Mouse (Mus musculus): ENCODE measurements around the gene Megf11. TPM values are rescaled to one million over a fixed set of nuclear protein-coding genes. Genes with fewer than 3 reads are reported as not detected.

Gene Megf11
- polyA plus RNA-seq, 1 experiment from 2014 or later, result 0.92 TPM

- Histone ChIP-seq H3K27me3 (ENCODE audit: control insufficient read depth, insufficient read depth, low read length) (no peaks in the 10 kb centered on the region), H3K9me3 (ENCODE audit: control insufficient read depth, low read length) (no peaks in the 10 kb centered on the region), H3K4me1 (ENCODE audit: control insufficient read depth in 2 of 2, insufficient read depth in 2 of 2, low read length in 2 of 2) (no peaks in the 10 kb centered on the region), H3K36me3 (ENCODE audit: control insufficient read depth, insufficient read depth, low read length) (no peaks in the 10 kb centered on the region), H3K4me3 (ENCODE audit: control insufficient read depth in 1 of 2, insufficient read depth in 1 of 2, low read depth in 1 of 2, low read length in 2 of 2) (no peak overlapping the region), H3K4me2 (ENCODE audit: low read length) (no peak overlapping the region), H3K9ac (ENCODE audit: low read length) (no peak overlapping the region), H3K27ac (replicated peaks in 1 of 2; ENCODE audit: control insufficient read depth in 1 of 2, insufficient read depth in 1 of 2, low read depth in 2 of 2, low read length in 2 of 2) (no peak overlapping the region)
- no peak for ATAC-seq (ENCODE audit: insufficient number of reproducible peaks, insufficient read depth, low FRiP score, low read depth)
- 83% methylated on average over 4 of the region's 4 CpGs for whole genome bisulfite sequencing
Observed at GRCm38 (mm10) chr9:64623361-64623760, 237.9 kb downstream of the Megf11 start.

GRCm38 (mm10) chr9:64624536-64624935 is 239.1 kb downstream of the Megf11 start:
- no peak overlapping the region for H3K9ac ChIP-seq (ENCODE audit: low read length)
- ATAC-seq (ENCODE audit: insufficient number of reproducible peaks, insufficient read depth, low FRiP score, low read depth), result no peak
- no peaks in the 10 kb centered on the region for H3K9me3 ChIP-seq (ENCODE audit: control insufficient read depth, low read length)
- no peak overlapping the region for H3K27ac ChIP-seq (replicated peaks in 1 of 2; ENCODE audit: control insufficient read depth in 1 of 2, insufficient read depth in 1 of 2, low read depth in 2 of 2, low read length in 2 of 2)
- no peaks in the 10 kb centered on the region for H3K4me1 ChIP-seq (ENCODE audit: control insufficient read depth in 2 of 2, insufficient read depth in 2 of 2, low read length in 2 of 2)
- no peak overlapping the region for H3K4me3 ChIP-seq (ENCODE audit: control insufficient read depth in 1 of 2, insufficient read depth in 1 of 2, low read depth in 1 of 2, low read length in 2 of 2)
- no peak overlapping the region for H3K4me2 ChIP-seq (ENCODE audit: low read length)
- WGBS, result 65% methylated on average over 8 of the region's 8 CpGs
- H3K27me3 ChIP-seq (ENCODE audit: control insufficient read depth, insufficient read depth, low read length), result no peaks in the 10 kb centered on the region
- H3K36me3 ChIP-seq (ENCODE audit: control insufficient read depth, insufficient read depth, low read length), result no peaks in the 10 kb centered on the region

GRCm38 (mm10) chr9:64629802-64630201 is 244.4 kb downstream of the Megf11 start:
- whole genome bisulfite sequencing, result 17% methylated on average over 1 of the region's 1 CpGs
- Histone ChIP-seq H3K4me1 (ENCODE audit: control insufficient read depth in 2 of 2, insufficient read depth in 2 of 2, low read length in 2 of 2) (no peaks in the 10 kb centered on the region), H3K4me2 (ENCODE audit: low read length) (no peak overlapping the region), H3K27me3 (ENCODE audit: control insufficient read depth, insufficient read depth, low read length) (no peaks in the 10 kb centered on the region), H3K9ac (ENCODE audit: low read length) (no peak overlapping the region), H3K4me3 (ENCODE audit: control insufficient read depth in 1 of 2, insufficient read depth in 1 of 2, low read depth in 1 of 2, low read length in 2 of 2) (no peak overlapping the region), H3K27ac (replicated peaks in 1 of 2; ENCODE audit: control insufficient read depth in 1 of 2, insufficient read depth in 1 of 2, low read depth in 2 of 2, low read length in 2 of 2) (no peak overlapping the region), H3K9me3 (ENCODE audit: control insufficient read depth, low read length) (no peaks in the 10 kb centered on the region), H3K36me3 (ENCODE audit: control insufficient read depth, insufficient read depth, low read length) (no peaks in the 10 kb centered on the region)
- ATAC-seq (ENCODE audit: insufficient number of reproducible peaks, insufficient read depth, low FRiP score, low read depth), result no peak

- Histone ChIP-seq H3K36me3 (ENCODE audit: control insufficient read depth, insufficient read depth, low read length) (no peaks in the 10 kb centered on the region), H3K27me3 (ENCODE audit: control insufficient read depth, insufficient read depth, low read length) (peaks cover 17% of the 10 kb centered on the region), H3K27ac (replicated peaks in 1 of 2; ENCODE audit: control insufficient read depth in 1 of 2, insufficient read depth in 1 of 2, low read depth in 2 of 2, low read length in 2 of 2) (no peak overlapping the region), H3K4me1 (ENCODE audit: control insufficient read depth in 2 of 2, insufficient read depth in 2 of 2, low read length in 2 of 2) (0 out of 4 replicates have a peak, but pooled peaks cover 0 to 2% of the 10 kb centered on the region in 2 experiments), H3K9me3 (ENCODE audit: control insufficient read depth, low read length) (no peaks in the 10 kb centered on the region), H3K4me2 (ENCODE audit: low read length) (no peak overlapping the region), H3K4me3 (ENCODE audit: control insufficient read depth in 1 of 2, insufficient read depth in 1 of 2, low read depth in 1 of 2, low read length in 2 of 2) (no peak overlapping the region), H3K9ac (ENCODE audit: low read length) (no peak overlapping the region)
- ATAC-seq (ENCODE audit: insufficient number of reproducible peaks, insufficient read depth, low FRiP score, low read depth), result no peak
- 88% methylated on average over 3 of the region's 3 CpGs for WGBS
Observed at GRCm38 (mm10) chr9:64633169-64633568, 247.7 kb downstream of the Megf11 start.

- Histone ChIP-seq H3K27ac (replicated peaks in 1 of 2; ENCODE audit: control insufficient read depth in 1 of 2, insufficient read depth in 1 of 2, low read depth in 2 of 2, low read length in 2 of 2) (no peak overlapping the region), H3K27me3 (ENCODE audit: control insufficient read depth, insufficient read depth, low read length) (peaks cover 28% of the 10 kb centered on the region), H3K4me1 (ENCODE audit: control insufficient read depth in 2 of 2, insufficient read depth in 2 of 2, low read length in 2 of 2) (0 out of 4 replicates have a peak, but pooled peaks cover 0 to 4% of the 10 kb centered on the region in 2 experiments), H3K9me3 (ENCODE audit: control insufficient read depth, low read length) (no peaks in the 10 kb centered on the region), H3K4me2 (ENCODE audit: low read length) (no peak overlapping the region), H3K9ac (ENCODE audit: low read length) (no peak overlapping the region), H3K4me3 (ENCODE audit: control insufficient read depth in 1 of 2, insufficient read depth in 1 of 2, low read depth in 1 of 2, low read length in 2 of 2) (no peak overlapping the region), H3K36me3 (ENCODE audit: control insufficient read depth, insufficient read depth, low read length) (no peaks in the 10 kb centered on the region)
- 64% methylated on average over 6 of the region's 6 CpGs for WGBS
- ATAC-seq (ENCODE audit: insufficient number of reproducible peaks, insufficient read depth, low FRiP score, low read depth), result no peak
Observed at GRCm38 (mm10) chr9:64636111-64636510, 250.7 kb downstream of the Megf11 start.

GRCm38 (mm10) chr9:64636961-64637360 is 251.5 kb downstream of the Megf11 start:
- H3K4me3 ChIP-seq (ENCODE audit: control insufficient read depth in 1 of 2, insufficient read depth in 1 of 2, low read depth in 1 of 2, low read length in 2 of 2), result no peak overlapping the region

GRCm38 (mm10) chr9:64638250-64638649 is 252.8 kb downstream of the Megf11 start:
- Histone ChIP-seq H3K9me3 (ENCODE audit: control insufficient read depth, low read length) (no peaks in the 10 kb centered on the region), H3K27ac (replicated peaks in 1 of 2; ENCODE audit: control insufficient read depth in 1 of 2, insufficient read depth in 1 of 2, low read depth in 2 of 2, low read length in 2 of 2) (no peak overlapping the region), H3K4me3 (ENCODE audit: control insufficient read depth in 1 of 2, insufficient read depth in 1 of 2, low read depth in 1 of 2, low read length in 2 of 2) (peak overlapping the region in 1 of 2 experiments; percentile 25; a peak in 2 of 4 replicates), H3K9ac (ENCODE audit: low read length) (no peak overlapping the region), H3K36me3 (ENCODE audit: control insufficient read depth, insufficient read depth, low read length) (no peaks in the 10 kb centered on the region), H3K4me1 (ENCODE audit: control insufficient read depth in 2 of 2, insufficient read depth in 2 of 2, low read length in 2 of 2) (0 out of 4 replicates have a peak, but pooled peaks cover 0 to 4% of the 10 kb centered on the region in 2 experiments), H3K27me3 (ENCODE audit: control insufficient read depth, insufficient read depth, low read length) (peaks cover 28% of the 10 kb centered on the region), H3K4me2 (ENCODE audit: low read length) (peak overlapping the region; percentile 59)
- WGBS, result 3% methylated on average over 21 of the region's 22 CpGs
- ATAC-seq (ENCODE audit: insufficient number of reproducible peaks, insufficient read depth, low FRiP score, low read depth), result no peak

More at GRCm38 (mm10) chr9:64636961-64637360, 251.5 kb downstream of the Megf11 start:
- WGBS, result 76% methylated on average over 2 of the region's 2 CpGs
- Histone ChIP-seq H3K9me3 (ENCODE audit: control insufficient read depth, low read length) (no peaks in the 10 kb centered on the region), H3K27me3 (ENCODE audit: control insufficient read depth, insufficient read depth, low read length) (peaks cover 28% of the 10 kb centered on the region), H3K27ac (replicated peaks in 1 of 2; ENCODE audit: control insufficient read depth in 1 of 2, insufficient read depth in 1 of 2, low read depth in 2 of 2, low read length in 2 of 2) (no peak overlapping the region), H3K4me2 (ENCODE audit: low read length) (no peak overlapping the region), H3K4me1 (ENCODE audit: control insufficient read depth in 2 of 2, insufficient read depth in 2 of 2, low read length in 2 of 2) (0 out of 4 replicates have a peak, but pooled peaks cover 0 to 4% of the 10 kb centered on the region in 2 experiments), H3K9ac (ENCODE audit: low read length) (no peak overlapping the region), H3K36me3 (ENCODE audit: control insufficient read depth, insufficient read depth, low read length) (no peaks in the 10 kb centered on the region)
- ATAC-seq (ENCODE audit: insufficient number of reproducible peaks, insufficient read depth, low FRiP score, low read depth), result no peak

- ATAC-seq (ENCODE audit: insufficient number of reproducible peaks, insufficient read depth, low FRiP score, low read depth), result 0 out of 2 replicates have a peak, but pooled peaks have one; percentile 17
- no peak overlapping the region for H3K9ac ChIP-seq (ENCODE audit: low read length)
- 13% methylated on average over 5 of the region's 5 CpGs for WGBS
Observed at GRCm38 (mm10) chr9:64639664-64640063, 254.2 kb downstream of the Megf11 start.

More at GRCm38 (mm10) chr9:64639664-64640063, 254.2 kb downstream of the Megf11 start:
- Histone ChIP-seq H3K9me3 (ENCODE audit: control insufficient read depth, low read length) (no peaks in the 10 kb centered on the region), H3K4me2 (ENCODE audit: low read length) (no peak overlapping the region), H3K4me1 (ENCODE audit: control insufficient read depth in 2 of 2, insufficient read depth in 2 of 2, low read length in 2 of 2) (0 out of 4 replicates have a peak, but pooled peaks cover 0 to 4% of the 10 kb centered on the region in 2 experiments), H3K4me3 (ENCODE audit: control insufficient read depth in 1 of 2, insufficient read depth in 1 of 2, low read depth in 1 of 2, low read length in 2 of 2) (no peak overlapping the region), H3K36me3 (ENCODE audit: control insufficient read depth, insufficient read depth, low read length) (no peaks in the 10 kb centered on the region), H3K27ac (replicated peaks in 1 of 2; ENCODE audit: control insufficient read depth in 1 of 2, insufficient read depth in 1 of 2, low read depth in 2 of 2, low read length in 2 of 2) (no peak overlapping the region), H3K27me3 (ENCODE audit: control insufficient read depth, insufficient read depth, low read length) (peaks cover 28% of the 10 kb centered on the region)

Measured in heart, embryonic 14.5 days (tissue).